Mouse (Mus musculus): Measurements from ENCODE around the gene AI597479.
"Not testable (repeated sequence)": the region's sequence is repeated elsewhere in the genome, so short reads cannot be mapped to it uniquely, and the experiment has no call there.

The AI597479 gene

GRCm38 (mm10) chr1:43127196-43127595 is 28.7 kb downstream of the AI597479 start:
- no peak for DNase-seq

DNA sequence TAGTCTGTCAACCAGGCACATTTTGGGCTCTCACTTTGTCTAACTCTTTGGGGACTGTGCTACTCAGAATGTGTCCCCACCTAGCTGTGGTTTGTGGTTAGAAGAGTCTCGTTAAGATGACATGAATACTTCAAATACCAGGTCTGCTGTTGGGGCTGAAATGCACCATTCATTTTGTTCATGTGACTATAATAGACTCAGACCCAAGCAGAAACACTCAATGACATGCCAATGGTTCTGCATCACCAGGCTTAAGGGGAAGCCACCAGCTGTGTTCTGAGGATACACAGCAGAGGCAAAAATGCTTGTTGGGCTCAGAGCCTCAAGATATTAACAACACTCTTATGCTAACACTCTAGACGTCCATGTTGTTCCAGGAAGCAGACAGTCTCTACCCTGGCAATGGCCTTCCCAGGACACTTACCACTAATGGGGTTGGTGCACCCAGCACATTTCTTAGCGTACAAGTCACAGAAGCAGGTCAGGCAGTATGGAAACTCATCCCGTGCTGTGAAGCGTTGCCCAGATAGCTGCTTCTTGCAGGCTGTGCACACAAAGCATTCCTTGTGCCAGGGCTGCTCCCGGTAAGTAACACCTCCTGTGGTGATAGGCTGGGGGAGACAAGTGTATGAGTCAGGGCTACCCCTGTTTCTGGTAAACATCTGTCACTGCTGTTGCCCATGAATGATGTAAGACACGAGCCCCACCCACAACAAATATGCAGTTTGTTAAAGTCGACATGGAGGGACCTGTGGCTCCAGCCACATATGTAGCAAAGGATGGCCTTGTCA is 29.5 kb downstream of the AI597479 start:
- no peak for DNase-seq

DNA sequence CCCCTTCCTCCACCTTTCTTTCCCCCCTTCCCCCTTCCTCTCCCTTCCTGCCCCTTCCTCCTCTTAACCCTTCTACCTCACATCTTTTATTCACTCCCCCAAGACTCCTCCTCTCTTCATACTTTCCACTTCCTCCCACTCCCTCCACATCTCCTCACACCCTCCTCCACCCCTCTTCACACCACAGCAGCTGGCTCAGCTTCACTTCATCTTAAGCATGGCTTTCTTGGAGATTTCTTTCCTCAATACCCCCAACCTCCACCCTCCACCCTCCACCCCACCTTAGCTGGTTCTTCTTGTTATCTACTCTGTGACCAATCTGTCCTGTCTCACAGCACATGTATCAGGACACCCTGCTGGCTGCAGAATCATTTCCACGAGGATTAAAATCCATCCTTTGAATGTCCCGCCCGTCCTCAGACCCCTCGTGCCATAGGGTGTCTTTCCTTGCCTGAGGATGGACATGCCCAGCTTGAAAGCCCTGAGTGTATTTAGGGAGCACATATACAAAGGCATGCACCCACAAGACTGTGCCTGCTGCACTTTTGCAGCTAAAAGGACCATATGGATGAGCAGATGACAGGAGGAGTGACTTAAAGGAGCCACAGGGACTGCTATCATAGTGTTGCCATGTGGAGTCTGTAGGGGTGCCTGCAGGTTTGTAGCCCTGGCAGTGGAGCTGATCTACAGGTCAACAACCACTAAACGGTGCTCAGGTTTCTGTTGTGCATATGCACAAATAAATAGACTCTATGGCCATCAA is 31.9 kb downstream of the AI597479 start:
- DNase-seq, result no peak

GRCm38 (mm10) chr1:43131591-43131990 is 33.1 kb downstream of the AI597479 start:
- no peak for DNase-seq

- not testable (repeated sequence) for DNase-seq
These were observed 38.0 kb downstream of the AI597479 start for GRCm38 (mm10) chr1:43136488-43137029.

- no peak for DNase-seq
These were observed 38.8 kb downstream of the AI597479 start for GRCm38 (mm10) chr1:43137334-43137733.

DNA sequence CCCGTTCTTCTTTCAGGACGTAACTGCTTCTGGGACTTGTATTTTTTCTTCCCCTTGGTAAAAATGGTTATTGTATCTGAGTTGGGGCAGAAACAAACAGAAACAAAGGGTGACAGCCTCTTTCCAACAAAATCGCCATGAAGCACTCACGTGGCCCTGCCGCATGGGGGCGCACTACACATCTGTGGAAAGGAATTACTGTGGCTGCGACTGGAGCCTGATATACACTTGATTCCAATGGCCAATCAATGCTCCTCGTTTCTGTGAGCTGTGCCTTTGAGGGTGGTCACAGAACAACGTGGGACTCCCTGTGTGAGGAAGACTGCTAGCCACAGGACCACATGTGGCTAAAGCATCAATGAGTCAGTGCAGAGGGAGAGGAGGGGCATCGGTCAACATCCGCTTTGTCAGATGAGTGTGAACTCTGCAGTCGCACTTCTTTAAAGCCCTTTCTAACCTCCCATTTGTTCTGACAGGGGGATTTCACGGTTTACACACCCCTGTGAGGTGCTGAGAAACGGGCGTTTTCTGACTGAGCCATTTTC is 39.8 kb downstream of the AI597479 start:
- DNase-seq, result no peak

- peak; percentile 94 for DNase-seq
These were observed 41.2 kb downstream of the AI597479 start for GRCm38 (mm10) chr1:43139587-43140266.

DNA sequence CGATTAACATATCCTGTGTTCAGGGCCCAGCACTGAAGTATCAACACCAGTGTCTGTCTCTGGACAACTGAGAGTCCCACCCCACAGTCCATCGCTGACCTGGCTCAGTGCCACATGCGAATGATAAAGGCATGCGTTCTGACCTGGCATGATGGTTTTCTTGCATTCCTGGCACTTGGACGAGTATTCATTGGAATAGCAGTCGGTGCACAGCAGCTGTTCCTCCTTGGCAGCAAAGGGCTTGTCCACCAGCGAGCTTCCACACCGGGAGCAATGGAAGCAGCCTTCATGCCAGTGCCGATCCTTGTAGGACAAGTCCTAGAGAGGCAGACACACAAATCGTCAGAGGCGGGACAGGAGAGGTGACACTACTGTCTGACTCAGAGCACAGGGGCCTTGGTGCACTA is 43.0 kb downstream of the AI597479 start:
- DNase-seq, result no peak

DNA sequence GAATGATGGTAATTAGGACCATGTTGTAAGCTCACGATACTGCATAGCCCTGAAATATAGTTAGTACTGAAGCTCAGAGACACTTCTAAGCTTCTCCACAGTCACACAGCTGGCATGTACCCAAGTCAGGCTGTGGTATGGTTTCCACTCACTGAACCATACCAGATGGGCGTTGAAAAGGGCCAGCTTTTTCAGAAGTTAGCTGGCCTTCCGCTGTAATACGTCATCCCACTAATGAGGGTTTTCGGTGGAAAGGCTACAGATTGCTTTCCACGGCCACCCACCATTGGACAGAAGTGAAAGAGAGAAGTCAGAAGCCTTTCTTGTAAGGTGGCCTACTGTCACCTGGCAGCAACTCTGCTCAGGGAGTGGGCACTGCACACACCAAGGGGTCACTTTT is 44.3 kb downstream of the AI597479 start:
- no peak for DNase-seq

DNA sequence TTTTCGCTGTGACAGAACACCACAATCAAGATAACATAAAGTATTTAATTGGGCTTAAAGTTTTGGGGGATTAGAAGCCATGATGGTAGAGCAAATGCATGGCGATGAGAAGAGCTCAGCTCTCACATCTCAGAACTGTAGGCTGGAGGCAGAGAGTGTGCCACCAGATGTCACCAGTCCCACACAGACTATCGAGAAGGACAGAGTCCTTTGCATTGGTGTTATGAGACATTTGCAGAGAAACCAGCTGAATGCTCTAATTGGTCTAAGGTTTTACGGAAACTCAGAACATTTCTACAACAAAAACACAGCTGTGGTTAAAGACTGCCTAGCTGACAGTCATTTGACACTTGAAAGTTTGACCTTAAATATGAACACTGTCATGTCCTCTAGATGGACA is 44.8 kb downstream of the AI597479 start:
- peak; percentile 38 for DNase-seq

- DNase-seq, result no peak
These were observed 45.3 kb downstream of the AI597479 start for GRCm38 (mm10) chr1:43143791-43144190.

DNA sequence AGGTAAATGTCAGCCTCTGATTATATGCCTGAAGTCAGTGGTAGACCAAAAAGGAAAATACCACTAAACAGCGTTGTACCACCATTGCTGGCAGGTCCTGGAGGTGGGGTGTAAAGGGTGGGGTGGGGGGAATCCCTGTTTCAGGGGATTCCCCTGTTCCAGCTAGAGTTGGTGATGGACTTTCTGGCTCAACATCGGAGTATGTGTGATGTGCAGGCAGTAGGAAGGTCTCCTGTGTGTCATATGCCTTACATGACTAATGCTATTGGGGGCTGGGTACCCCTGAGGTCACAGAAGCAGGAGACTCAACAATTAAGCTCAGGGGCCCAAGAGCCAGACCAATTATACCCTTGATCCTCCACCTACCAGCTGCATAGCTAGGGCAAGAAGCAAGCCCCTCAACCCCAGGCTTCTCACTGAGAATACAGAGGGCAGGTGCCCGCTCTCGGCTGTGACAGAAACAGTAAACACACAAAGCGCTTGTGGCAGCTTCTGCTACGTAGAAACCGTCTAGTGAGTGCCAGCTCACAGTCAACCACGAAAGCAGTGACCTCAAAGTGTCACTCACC is 45.9 kb downstream of the AI597479 start:
- no peak for DNase-seq

GRCm38 (mm10) chr1:43145388-43145787 is 46.9 kb downstream of the AI597479 start:
- no peak for DNase-seq

DNA sequence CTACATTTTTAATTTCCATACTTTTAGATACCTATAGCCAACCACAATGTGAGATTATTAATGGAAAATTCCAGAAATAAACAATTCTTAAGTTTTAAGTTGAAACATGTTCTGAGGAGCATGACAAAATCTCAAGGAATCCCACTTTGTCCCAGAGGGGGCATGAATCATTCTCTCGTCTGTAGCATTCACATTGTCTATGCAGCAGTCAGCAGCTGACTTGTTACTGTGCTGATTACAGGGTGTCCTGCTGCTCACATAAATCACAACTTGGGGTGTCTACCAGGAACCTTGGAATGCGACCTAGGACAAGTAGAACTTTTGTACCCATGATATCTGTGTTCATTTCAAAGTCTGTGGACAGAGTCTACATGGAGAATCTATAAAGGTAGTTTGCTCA is 49.0 kb downstream of the AI597479 start:
- DNase-seq, result no peak

GRCm38 (mm10) chr1:43150225-43150624 is 51.7 kb downstream of the AI597479 start:
- DNase-seq, result peak; percentile 52

DNA sequence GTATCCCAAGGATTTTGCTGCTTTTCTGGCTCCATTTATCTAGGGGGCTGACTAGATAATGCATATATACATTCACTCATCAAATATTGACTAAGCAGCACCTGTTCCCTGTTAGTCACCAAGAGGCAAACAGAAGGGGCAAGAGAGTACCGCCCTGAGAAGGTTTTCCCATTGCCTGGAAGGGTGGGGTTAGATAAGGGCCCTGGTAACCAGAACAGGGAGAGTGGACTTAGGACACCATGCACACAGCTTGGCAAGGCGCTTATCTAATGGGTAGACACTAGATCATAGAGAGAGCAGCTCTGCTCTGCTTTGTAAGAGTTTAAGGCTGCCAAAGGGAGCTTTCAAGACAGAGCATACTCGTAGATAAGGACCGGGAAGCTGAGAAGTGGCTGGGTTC is 54.1 kb downstream of the AI597479 start:
- DNase-seq, result no peak

- no peak for DNase-seq
These were observed 55.0 kb downstream of the AI597479 start for GRCm38 (mm10) chr1:43153538-43153937.

GRCm38 (mm10) chr1:43154491-43154890 is 56.0 kb downstream of the AI597479 start:
- no peak for DNase-seq

DNA sequence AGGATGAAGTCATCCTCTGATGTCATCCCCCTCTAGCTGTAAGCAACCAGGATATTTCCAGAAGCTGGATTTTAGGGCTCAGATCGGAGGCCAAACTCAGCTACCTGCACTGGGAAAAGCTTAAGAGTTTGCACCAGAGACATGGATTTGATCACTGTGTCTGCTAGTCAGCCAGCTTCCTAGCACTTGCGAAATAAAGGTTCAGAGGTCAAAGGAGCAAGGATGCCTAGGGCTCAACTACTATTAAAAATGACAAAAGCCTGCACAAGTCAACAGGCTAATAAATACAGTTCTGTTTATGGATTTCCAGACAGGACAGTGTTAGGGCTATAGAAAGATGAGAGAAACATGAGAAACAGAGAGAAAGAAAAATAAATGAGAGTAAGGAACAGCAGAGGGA is 59.4 kb downstream of the AI597479 start:
- no peak for DNase-seq

GRCm38 (mm10) chr1:43159429-43159828 is 60.9 kb downstream of the AI597479 start:
- DNase-seq, result no peak

DNA sequence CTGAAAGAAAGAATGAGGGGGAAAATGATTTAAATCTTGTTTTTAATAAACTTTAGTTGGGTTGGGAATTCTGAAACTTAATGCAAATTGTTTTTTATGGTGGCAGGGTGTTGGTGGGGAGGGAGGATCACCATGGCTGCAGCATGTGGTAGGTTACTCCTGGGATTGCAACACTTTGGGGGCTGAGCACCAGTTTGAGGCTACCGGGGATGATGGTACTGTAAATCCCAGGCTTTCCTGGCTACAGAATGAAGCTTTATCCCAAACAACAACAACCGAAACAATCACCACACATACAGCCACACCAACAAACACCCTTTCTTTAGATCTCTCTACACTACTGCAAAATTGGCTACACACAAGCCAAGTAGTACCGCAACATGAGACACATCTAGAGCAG is 63.9 kb downstream of the AI597479 start:
- no peak for DNase-seq

GRCm38 (mm10) chr1:43163084-43163466 is 64.6 kb downstream of the AI597479 start:
- no peak for DNase-seq
